Mouse (Mus musculus) liver, embryonic 11.5 days (tissue): ENCODE measurements around the gene Rassf7. TPM values are rescaled to one million over a fixed set of nuclear protein-coding genes. Genes with fewer than 3 reads are reported as not detected.

ENCODE experiments used
- ATAC-seq: fragments of 200-750 bp; cut with Nextera tagmentation; replicated peaks from 2 replicates; pipeline ENCODE4 v1.8.0; 2017; ENCODE audit warnings: moderate number of reproducible peaks, mild to moderate bottlenecking, moderate TSS enrichment, moderate library complexity; ENCODE audit not compliant: low FRiP score
- DNase-seq: peaks from one replicate; pipeline ENCODE4 v3.0.0-alpha.2; 2017; ENCODE audit warnings: low spot score
- H3K27ac ChIP-seq: fragments of 300-500 bp; sonication (generic); 2 replicates; pipeline ENCODE4 v1.5.1; 2014; ENCODE audit warnings: mild to moderate bottlenecking, low read depth, low read length, control low read depth
- H3K27me3 ChIP-seq: fragments of 300-500 bp; sonication (generic); replicated peaks from 2 replicates; pipeline ENCODE4 v1.6.1; 2014; ENCODE audit warnings: low read length, mixed read lengths; ENCODE audit not compliant: control insufficient read depth, insufficient read depth
- H3K36me3 ChIP-seq: fragments of 300-500 bp; sonication (generic); 2 replicates; pipeline ENCODE4 v1.6.1; 2014; ENCODE audit warnings: mild to moderate bottlenecking, low read length, moderate library complexity, mixed read lengths; ENCODE audit not compliant: control insufficient read depth, insufficient read depth
- H3K4me1 ChIP-seq: fragments of 300-500 bp; sonication (generic); replicated peaks from 2 replicates; pipeline ENCODE4 v1.6.1; 2014; ENCODE audit warnings: low read length, mixed read lengths; ENCODE audit not compliant: control insufficient read depth, insufficient read depth
- H3K4me2 ChIP-seq: fragments of 300-500 bp; sonication (generic); 2 replicates; pipeline ENCODE4 v1.6.1; 2014; ENCODE audit warnings: mild to moderate bottlenecking, control low read depth, moderate library complexity
- H3K4me3 ChIP-seq: fragments of 300-500 bp; sonication (generic); 2 replicates; pipeline ENCODE4 v1.5.1; 2014; ENCODE audit warnings: low read depth, low read length, control low read depth
- H3K9ac ChIP-seq: fragments of 300-500 bp; sonication (generic); 2 replicates; pipeline ENCODE4 v1.6.1; 2014; ENCODE audit warnings: low read depth, low read length, control low read depth
- H3K9me3 ChIP-seq: fragments of 300-500 bp; sonication (generic); 2 replicates; pipeline ENCODE4 v1.6.1; 2016; ENCODE audit warnings: low read length, inconsistent platforms, mixed read lengths; ENCODE audit not compliant: control insufficient read depth
- WGBS: fragments of 180-500 bp; shearing (Covaris S2); extraction: QIAGEN DNeasy Blood & Tissue Kit; methylation state at CpG from one replicate; pipeline ENCODE4 v1.1.7; 2014; 5-methylcytosine and 5-hydroxymethylcytosine counted together
- polyA plus RNA-seq: library from polyadenylated mRNA; unstranded; fragments of >200 nt; fragmentation: Nextera tagmentation; extraction: Ambion mirVana; gene quantifications from 2 replicates; pipeline ENCODE4 v1.2.1, GENCODE M21; 2014

Gene Rassf7
- polyA plus RNA-seq, 1 experiment from 2014 or later, result 35.1 TPM

- Histone ChIP-seq H3K36me3 (peaks cover 11% of the 10 kb centered on the region; the same call in 1 of the 2 replicates), H3K9ac (peak overlapping the region; percentile 67), H3K27me3 (peaks cover 6% of the 10 kb centered on the region; the same call in 1 of the 2 replicates), H3K9me3 (no peaks in the 10 kb centered on the region), H3K27ac (peak overlapping the region; percentile 93), H3K4me3 (peak overlapping the region; percentile 64), H3K4me1 (peaks cover 47% of the 10 kb centered on the region), H3K4me2 (peak overlapping the region; percentile 78)
- ATAC-seq (peak; percentile 66), DNase-seq (no peak)
- WGBS, result 1% methylated on average over 42 of the region's 42 CpGs
Measured at GRCm38 (mm10) chr7:141215880-141216733, 447 bp downstream of the Rassf7 start.

- Histone ChIP-seq H3K4me1 (peaks cover 50% of the 10 kb centered on the region), H3K27me3 (no peaks in the 10 kb centered on the region), H3K4me2 (peak overlapping the region; percentile 78), H3K9me3 (no peaks in the 10 kb centered on the region), H3K9ac (peak overlapping the region; percentile 67), H3K36me3 (peaks cover 11% of the 10 kb centered on the region; the same call in 1 of the 2 replicates), H3K4me3 (peak overlapping the region; percentile 64), H3K27ac (no peak overlapping the region)
- 83% methylated on average over 11 of the region's 11 CpGs for WGBS
- no peak for ATAC-seq
- no peak for DNase-seq
Measured at GRCm38 (mm10) chr7:141216894-141217293, 1.2 kb downstream of the Rassf7 start.

- Histone ChIP-seq H3K36me3 (peaks cover 11% of the 10 kb centered on the region; the same call in 1 of the 2 replicates), H3K27ac (0 out of 2 replicates have a peak overlapping the region, but pooled peaks have one; percentile 11), H3K27me3 (no peaks in the 10 kb centered on the region), H3K4me2 (peak overlapping the region; percentile 78), H3K4me3 (no peak overlapping the region; the same call in 1 of the 2 replicates), H3K4me1 (peaks cover 56% of the 10 kb centered on the region), H3K9me3 (no peaks in the 10 kb centered on the region), H3K9ac (peak overlapping the region; percentile 28; the same call in 1 of the 2 replicates)
- 92% methylated on average over 17 of the region's 17 CpGs for WGBS
- no peak for DNase-seq
- ATAC-seq, result no peak
Measured at GRCm38 (mm10) chr7:141217343-141218013, 1.8 kb downstream of the Rassf7 start.

GRCm38 (mm10) chr7:141218141-141218540 is 2.5 kb downstream of the Rassf7 start:
- H3K4me1 ChIP-seq, result peaks cover 53% of the 10 kb centered on the region
- H3K36me3 ChIP-seq, result peaks cover 11% of the 10 kb centered on the region; the same call in 1 of the 2 replicates
- H3K27ac ChIP-seq, result no peak overlapping the region
- DNase-seq (no peak), ATAC-seq (no peak)
- peak overlapping the region; percentile 24 for H3K4me2 ChIP-seq
- no peaks in the 10 kb centered on the region for H3K27me3 ChIP-seq
- no peaks in the 10 kb centered on the region for H3K9me3 ChIP-seq
- H3K9ac ChIP-seq, result peak overlapping the region; percentile 28; the same call in 1 of the 2 replicates
- 79% methylated on average over 3 of the region's 3 CpGs for WGBS
- no peak overlapping the region for H3K4me3 ChIP-seq

- Histone ChIP-seq H3K36me3 (peaks cover 11% of the 10 kb centered on the region; the same call in 1 of the 2 replicates), H3K27ac (no peak overlapping the region), H3K4me3 (no peak overlapping the region), H3K9ac (no peak overlapping the region; the same call in 1 of the 2 replicates), H3K4me2 (0 out of 2 replicates have a peak overlapping the region, but pooled peaks have one; percentile 8), H3K9me3 (no peaks in the 10 kb centered on the region), H3K27me3 (no peaks in the 10 kb centered on the region), H3K4me1 (peaks cover 53% of the 10 kb centered on the region)
- ATAC-seq, result no peak
- no peak for DNase-seq
- 88% methylated on average over 5 of the region's 5 CpGs for WGBS
Measured at GRCm38 (mm10) chr7:141218557-141219133, 3.0 kb downstream of the Rassf7 start.

GRCm38 (mm10) chr7:141219558-141220099 is 4.0 kb downstream of the Rassf7 start:
- peaks cover 50% of the 10 kb centered on the region for H3K4me1 ChIP-seq
- peaks cover 11% of the 10 kb centered on the region; the same call in 1 of the 2 replicates for H3K36me3 ChIP-seq
- H3K4me2 ChIP-seq, result peak overlapping the region; percentile 97
- H3K27me3 ChIP-seq, result no peaks in the 10 kb centered on the region
- no peaks in the 10 kb centered on the region for H3K9me3 ChIP-seq
- WGBS, result 96% methylated on average over 1 of the region's 1 CpGs
- no peak for DNase-seq
- ATAC-seq, result no peak
- H3K27ac ChIP-seq, result peak overlapping the region; percentile 89; the same call in 1 of the 2 replicates
- no peak overlapping the region; the same call in 1 of the 2 replicates for H3K4me3 ChIP-seq
- H3K9ac ChIP-seq, result peak overlapping the region; percentile 92

- ATAC-seq (no peak), DNase-seq (no peak)
- Histone ChIP-seq H3K27ac (peak overlapping the region; percentile 89), H3K27me3 (no peaks in the 10 kb centered on the region), H3K9me3 (no peaks in the 10 kb centered on the region), H3K4me2 (peak overlapping the region; percentile 97), H3K36me3 (peaks cover 11% of the 10 kb centered on the region; the same call in 1 of the 2 replicates), H3K9ac (peak overlapping the region; percentile 92), H3K4me3 (peak overlapping the region; percentile 79), H3K4me1 (peaks cover 44% of the 10 kb centered on the region)
- 71% methylated on average over 1 of the region's 1 CpGs for WGBS
Measured at GRCm38 (mm10) chr7:141220377-141220776, 4.7 kb downstream of the Rassf7 start.
